Mouse (Mus musculus) lung, embryonic 16.5 days (tissue): ENCODE measurements around the gene Disp3. TPM values are rescaled to one million over a fixed set of nuclear protein-coding genes. Genes with fewer than 3 reads are reported as not detected.

ENCODE experiments used
- ATAC-seq: fragments of 200-750 bp; cut with Nextera tagmentation; 2 replicates; pipeline ENCODE4 v1.8.0; 2017; ENCODE audit warnings: low read depth, mild to moderate bottlenecking, moderate library complexity
- H3K27ac ChIP-seq: fragments of 300-500 bp; sonication (generic); 2 replicates; pipeline ENCODE4 v1.5.1; 2014; ENCODE audit warnings: mild to moderate bottlenecking, control low read depth, low read length
- H3K27me3 ChIP-seq: fragments of 300-500 bp; sonication (generic); 2 replicates; pipeline ENCODE4 v1.6.1; 2014; ENCODE audit warnings: low read depth, low read length, mixed read lengths; ENCODE audit not compliant: control insufficient read depth, insufficient read depth
- H3K36me3 ChIP-seq: fragments of 300-500 bp; sonication (generic); 2 replicates; pipeline ENCODE4 v1.6.1; 2014; ENCODE audit warnings: low read length; ENCODE audit not compliant: control insufficient read depth, insufficient read depth
- H3K4me1 ChIP-seq: fragments of 300-500 bp; sonication (generic); replicated peaks from 2 replicates; pipeline ENCODE4 v1.6.1; 2014; ENCODE audit warnings: low read length, mixed read lengths; ENCODE audit not compliant: control insufficient read depth, insufficient read depth
- H3K4me2 ChIP-seq: fragments of 300-500 bp; sonication (generic); 2 replicates; pipeline ENCODE4 v1.6.1; 2014; ENCODE audit warnings: low read depth, low read length, control low read depth
- H3K4me3 ChIP-seq: fragments of 300-500 bp; sonication (generic); 2 replicates; pipeline ENCODE4 v1.5.1; 2014; ENCODE audit warnings: mild to moderate bottlenecking, low read length, control low read depth
- H3K9ac ChIP-seq: fragments of 300-500 bp; sonication (generic); 2 replicates; pipeline ENCODE4 v1.6.1; 2014; ENCODE audit warnings: low read length, control low read depth
- H3K9me3 ChIP-seq: fragments of 300-500 bp; sonication (generic); 2 replicates; pipeline ENCODE4 v1.6.1; 2016; ENCODE audit warnings: low read length; ENCODE audit not compliant: control insufficient read depth
- WGBS: fragments of 180-500 bp; shearing (Covaris S2); extraction: QIAGEN DNeasy Blood & Tissue Kit; methylation state at CpG from one replicate; pipeline ENCODE4 v1.1.7; 2014; 5-methylcytosine and 5-hydroxymethylcytosine counted together
- polyA plus RNA-seq: library from polyadenylated mRNA; unstranded; fragments of >200 nt; fragmentation: Nextera tagmentation; extraction: Ambion mirVana; gene quantifications from 2 replicates; pipeline ENCODE4 v1.2.1, GENCODE M21; 2015

The Disp3 gene
- polyA plus RNA-seq, 1 experiment from 2014 or later = 0.08 TPM

GRCm38 (mm10) chr4:148214460-148215136, 73.2 kb downstream of the Disp3 start:
- 45% methylated on average over 5 of the region's 5 CpGs for WGBS
- ATAC-seq = no peak
- Histone ChIP-seq H3K9ac (no peak overlapping the region), H3K4me1 (no peaks in the 10 kb centered on the region), H3K9me3 (no peaks in the 10 kb centered on the region), H3K4me2 (no peak overlapping the region), H3K36me3 (no peaks in the 10 kb centered on the region), H3K4me3 (no peak overlapping the region), H3K27ac (no peak overlapping the region), H3K27me3 (no peaks in the 10 kb centered on the region)

- WGBS = 41% methylated on average over 6 of the region's 6 CpGs
- H3K9ac ChIP-seq = no peak overlapping the region
- no peak overlapping the region for H3K27ac ChIP-seq
- no peaks in the 10 kb centered on the region for H3K27me3 ChIP-seq
- no peak overlapping the region for H3K4me2 ChIP-seq
- H3K4me1 ChIP-seq = no peaks in the 10 kb centered on the region
- no peak for ATAC-seq
- H3K9me3 ChIP-seq = no peaks in the 10 kb centered on the region
- no peaks in the 10 kb centered on the region for H3K36me3 ChIP-seq
- no peak overlapping the region for H3K4me3 ChIP-seq
Observed at GRCm38 (mm10) chr4:148204873-148205232, 82.9 kb downstream of the Disp3 start.

- no peaks in the 10 kb centered on the region for H3K36me3 ChIP-seq
- H3K27me3 ChIP-seq = no peaks in the 10 kb centered on the region
- no peaks in the 10 kb centered on the region for H3K4me1 ChIP-seq
- no peak overlapping the region for H3K9ac ChIP-seq
- no peak overlapping the region for H3K4me2 ChIP-seq
- no peak overlapping the region for H3K4me3 ChIP-seq
- no peak for ATAC-seq
- 49% methylated on average over 15 of the region's 15 CpGs for WGBS
- no peak overlapping the region for H3K27ac ChIP-seq
- H3K9me3 ChIP-seq = no peaks in the 10 kb centered on the region
Observed at GRCm38 (mm10) chr4:148204061-148204872, 83.5 kb downstream of the Disp3 start.

GRCm38 (mm10) chr4:148203557-148203956, 84.2 kb downstream of the Disp3 start:
- H3K9ac ChIP-seq = no peak overlapping the region
- no peak for ATAC-seq
- H3K36me3 ChIP-seq = no peaks in the 10 kb centered on the region
- H3K27me3 ChIP-seq = no peaks in the 10 kb centered on the region
- no peak overlapping the region for H3K27ac ChIP-seq
- WGBS = 77% methylated on average over 2 of the region's 2 CpGs
- H3K9me3 ChIP-seq = no peaks in the 10 kb centered on the region
- H3K4me2 ChIP-seq = no peak overlapping the region
- no peak overlapping the region for H3K4me3 ChIP-seq
- no peaks in the 10 kb centered on the region for H3K4me1 ChIP-seq

GRCm38 (mm10) chr4:148198721-148199120, 89.0 kb downstream of the Disp3 start:
- no peaks in the 10 kb centered on the region for H3K36me3 ChIP-seq
- no peak overlapping the region for H3K27ac ChIP-seq
- H3K4me2 ChIP-seq = no peak overlapping the region
- H3K9me3 ChIP-seq = no peaks in the 10 kb centered on the region
- no peak overlapping the region for H3K4me3 ChIP-seq
- H3K9ac ChIP-seq = no peak overlapping the region
- WGBS = 62% methylated on average over 10 of the region's 10 CpGs
- ATAC-seq = no peak
- no peaks in the 10 kb centered on the region for H3K4me1 ChIP-seq
- no peaks in the 10 kb centered on the region for H3K27me3 ChIP-seq

GRCm38 (mm10) chr4:148194400-148194799, 93.4 kb downstream of the Disp3 start:
- Histone ChIP-seq H3K9me3 (no peaks in the 10 kb centered on the region), H3K4me1 (no peaks in the 10 kb centered on the region), H3K9ac (no peak overlapping the region), H3K27me3 (no peaks in the 10 kb centered on the region), H3K4me2 (no peak overlapping the region), H3K4me3 (no peak overlapping the region), H3K36me3 (no peaks in the 10 kb centered on the region), H3K27ac (no peak overlapping the region)
- ATAC-seq = no peak

- no peaks in the 10 kb centered on the region for H3K36me3 ChIP-seq
- no peak overlapping the region for H3K27ac ChIP-seq
- ATAC-seq = no peak
- WGBS = 25% methylated on average over 11 of the region's 11 CpGs
- H3K4me3 ChIP-seq = no peak overlapping the region
- H3K4me2 ChIP-seq = no peak overlapping the region
- H3K9me3 ChIP-seq = no peaks in the 10 kb centered on the region
- no peaks in the 10 kb centered on the region for H3K4me1 ChIP-seq
- H3K27me3 ChIP-seq = no peaks in the 10 kb centered on the region
- no peak overlapping the region for H3K9ac ChIP-seq
Observed at GRCm38 (mm10) chr4:148192707-148193245, 95.0 kb downstream of the Disp3 start.

Other genes with a start within 250 kb of the Disp3 start
- 4.5 and 4.8 TPM in 2 replicates for gene Clcn6, start 249.1 kb downstream of the Disp3 start, polyA plus RNA-seq
- gene Mthfr, start 248.9 kb downstream of the Disp3 start, polyA plus RNA-seq = 21.3 and 26.2 TPM in 2 replicates
- gene Agtrap, start 199.9 kb downstream of the Disp3 start, polyA plus RNA-seq = 16.3 and 17.8 TPM in 2 replicates
- 47.6 and 50.2 TPM in 2 replicates for gene Mad2l2, start 157.6 kb downstream of the Disp3 start, polyA plus RNA-seq
- 0.08 and 0.10 TPM in 2 replicates for gene Draxin, start 157.3 kb downstream of the Disp3 start, polyA plus RNA-seq
- gene Fbxo6, start 135.8 kb downstream of the Disp3 start, polyA plus RNA-seq = 13.7 and 17.3 TPM in 2 replicates
- gene Fbxo44, start 127.5 kb downstream of the Disp3 start, polyA plus RNA-seq = 11.9 and 12.1 TPM in 2 replicates
- 0.50 and 1.4 TPM in 2 replicates for gene Fbxo2, start 127.3 kb downstream of the Disp3 start, polyA plus RNA-seq
- gene Ubiad1, start 156.8 kb upstream of the Disp3 start, polyA plus RNA-seq = 22.8 and 24.0 TPM in 2 replicates
- gene Mtor, start 160.6 kb upstream of the Disp3 start, polyA plus RNA-seq = 11.3 and 12.2 TPM in 2 replicates
- 1.8 TPM in 2 replicates for gene Angptl7, start 212.5 kb upstream of the Disp3 start, polyA plus RNA-seq